Mouse (Mus musculus) bone marrow macrophage, adult 2 months (primary cell): Measurements from ENCODE around the gene Cyb561d1. TPM values are rescaled to one million over a fixed set of nuclear protein-coding genes. Genes with fewer than 3 reads are reported as not detected.
A peak's percentile ranks its signal among the peaks of the same experiment; 100 is the strongest.

ENCODE experiments used
- H3K27ac ChIP-seq: 2 replicates; pipeline ENCODE4 v1.5.1; 2012; ENCODE audit warnings: low read depth, low read length; ENCODE audit not compliant: insufficient read depth
- H3K4me1 ChIP-seq: 2 replicates; pipeline ENCODE4 v1.6.1; 2012; ENCODE audit warnings: low read length; ENCODE audit not compliant: control insufficient read depth, insufficient read depth
- H3K4me3 ChIP-seq: 2 replicates; pipeline ENCODE4 v1.5.1; 2012; ENCODE audit warnings: mild to moderate bottlenecking, low read length, moderate library complexity; ENCODE audit not compliant: insufficient read depth
- CTCF ChIP-seq: IDR thresholded peaks from 2 replicates; pipeline ENCODE4 v1.5.1; 2012; ENCODE audit warnings: low read depth, mild to moderate bottlenecking, low read length, moderate library complexity
- POLR2A ChIP-seq: IDR thresholded peaks from 2 replicates; pipeline ENCODE4 v1.6.1; 2012; ENCODE audit warnings: mild to moderate bottlenecking, low read depth, low read length, borderline replicate concordance
- polyA plus RNA-seq: library from polyadenylated mRNA; stranded (reverse); fragments of >200 nt; gene quantifications from 2 replicates; pipeline ENCODE4 v1.2.4, GENCODE M21; 2012; ENCODE audit not compliant: missing spikeins, insufficient read depth, insufficient read length

Cyb561d1 gene
- polyA plus RNA-seq, 1 experiment: 11.6 TPM

GRCm38 (mm10) chr3:108147386-108148235 lies 53.4 kb downstream of the Cyb561d1 start:
- Histone ChIP-seq H3K27ac (no peak overlapping the region), H3K4me1 (peaks cover 26% of the 10 kb centered on the region)

GRCm38 (mm10) chr3:108146671-108147070 lies 54.3 kb downstream of the Cyb561d1 start:
- Histone ChIP-seq H3K4me1 (peaks cover 23% of the 10 kb centered on the region), H3K27ac (peak overlapping the region; percentile 33)

More at GRCm38 (mm10) chr3:108147386-108148235, 53.4 kb downstream of the Cyb561d1 start:
- no peak overlapping the region for H3K4me3 ChIP-seq
- TF ChIP-seq CTCF: peak; percentile 53
- no peak for TF ChIP-seq POLR2A

More at GRCm38 (mm10) chr3:108146671-108147070, 54.3 kb downstream of the Cyb561d1 start:
- TF ChIP-seq POLR2A (no peak), CTCF (no peak)
- peak overlapping the region; percentile 100 for H3K4me3 ChIP-seq

Other genes starting within 250 kb of the Cyb561d1 start
- gene Gstm3, start 231.9 kb downstream of the Cyb561d1 start, polyA plus RNA-seq: not detected in 2 replicates
- gene Gstm2, start 214.8 kb downstream of the Cyb561d1 start, polyA plus RNA-seq: 4.5 and 4.7 TPM in 2 replicates
- 313 and 329 TPM in 2 replicates for gene Gstm1, start 183.2 kb downstream of the Cyb561d1 start, polyA plus RNA-seq
- gene Gstm4, start 156.3 kb downstream of the Cyb561d1 start, polyA plus RNA-seq: 10.1 and 10.7 TPM in 2 replicates
- gene Ampd2, start 114.6 kb downstream of the Cyb561d1 start, polyA plus RNA-seq: 22.4 and 23.8 TPM in 2 replicates
- not detected in 2 replicates for gene Gnat2, start 108.4 kb downstream of the Cyb561d1 start, polyA plus RNA-seq
- gene Gnai3, start 55.1 kb downstream of the Cyb561d1 start, polyA plus RNA-seq: 61.2 and 65.1 TPM in 2 replicates
- not detected in 2 replicates for gene Gpr61, start 46.3 kb downstream of the Cyb561d1 start, polyA plus RNA-seq
- gene Amigo1, start 14.9 kb downstream of the Cyb561d1 start, polyA plus RNA-seq: 3.3 and 5.7 TPM in 2 replicates
- gene Atxn7l2, start 9.7 kb upstream of the Cyb561d1 start, polyA plus RNA-seq: 5.6 and 6.4 TPM in 2 replicates
- gene Sypl2, start 25.4 kb upstream of the Cyb561d1 start, polyA plus RNA-seq: not detected in 2 replicates
- 128 and 156 TPM in 2 replicates for gene Psma5, start 55.7 kb upstream of the Cyb561d1 start, polyA plus RNA-seq
- gene Sort1, start 82.9 kb upstream of the Cyb561d1 start, polyA plus RNA-seq: 30.0 and 33.3 TPM in 2 replicates
- not detected in 2 replicates for gene Mybphl, start 163.7 kb upstream of the Cyb561d1 start, polyA plus RNA-seq
- 15.3 and 26.1 TPM in 2 replicates for gene Psrc1, start 182.6 kb upstream of the Cyb561d1 start, polyA plus RNA-seq
- gene Celsr2, start 214.3 kb upstream of the Cyb561d1 start, polyA plus RNA-seq: 1.3 and 1.7 TPM in 2 replicates
- gene Sars, start 244.0 kb upstream of the Cyb561d1 start, polyA plus RNA-seq: 78.0 and 83.3 TPM in 2 replicates